Mouse (Mus musculus): ENCODE data around the gene Pla2g4d.
A peak's percentile ranks its signal among the peaks of the same experiment; 100 is the strongest.
"Not testable (repeated sequence)": the region's sequence is repeated elsewhere in the genome, so short reads cannot be mapped to it uniquely, and the experiment has no call there.

Gene Pla2g4d

DNA sequence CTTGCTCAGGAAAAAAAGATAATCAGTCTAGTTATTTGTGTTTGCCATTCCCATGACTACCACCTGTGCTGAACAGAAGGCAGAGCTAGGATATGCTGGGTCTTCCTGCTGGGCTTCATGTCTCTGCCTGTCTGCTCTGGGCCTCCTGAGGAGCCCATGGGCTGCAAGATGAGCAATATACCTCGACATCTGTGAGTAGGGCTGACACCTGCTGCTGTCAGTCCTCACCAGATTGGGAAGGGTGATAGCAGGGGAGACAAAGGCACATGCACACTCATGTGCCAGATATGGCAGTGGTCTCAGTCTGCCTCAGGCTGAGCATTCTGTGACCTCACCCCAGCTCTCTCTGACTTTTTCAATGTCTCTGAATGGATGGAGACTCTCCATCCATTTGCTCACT is 26.1 kb downstream of the Pla2g4d start:
- no peak for DNase-seq (ENCODE audit: low read depth, low spot score)

DNA sequence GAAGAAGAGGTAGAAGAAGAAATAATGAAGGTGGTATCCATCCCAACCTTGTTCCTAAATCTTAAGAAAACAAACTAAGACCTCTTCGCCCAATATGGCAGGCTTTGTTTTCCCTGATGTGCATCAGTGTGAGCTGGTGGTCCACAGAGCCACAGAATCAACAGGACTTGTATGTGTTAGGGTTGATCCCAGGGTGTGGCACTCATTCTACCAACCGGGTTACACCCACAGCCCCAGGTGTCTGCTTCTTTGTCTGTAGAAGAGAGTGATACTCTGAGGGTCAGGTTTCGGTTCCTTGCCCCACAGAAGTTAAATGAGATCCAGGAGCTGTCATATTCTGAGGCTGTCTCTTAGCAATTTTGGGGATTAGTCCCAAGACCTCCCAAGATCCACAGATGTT is 27.7 kb downstream of the Pla2g4d start:
- no peak for DNase-seq (ENCODE audit: low read depth, low spot score)

DNA sequence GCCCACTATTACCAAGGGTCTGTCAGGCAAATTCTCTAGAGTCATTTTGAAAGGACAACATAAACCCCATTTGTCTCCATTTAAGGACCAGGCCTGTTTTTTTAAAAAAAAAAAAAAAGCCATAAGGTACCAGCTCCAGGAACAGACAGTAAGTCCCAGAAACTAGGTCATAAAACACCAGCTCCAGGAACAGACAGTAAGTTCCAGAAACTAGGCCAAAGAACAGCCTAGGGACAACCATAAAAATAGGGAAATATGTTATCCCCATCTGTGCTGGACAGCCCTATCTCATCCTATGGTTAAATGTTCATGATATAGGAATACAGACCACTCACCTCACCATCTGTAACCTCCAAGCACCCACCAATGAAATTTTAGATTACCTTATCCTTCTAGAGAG is 32.7 kb downstream of the Pla2g4d start:
- DNase-seq (ENCODE audit: low read depth, low spot score) = no peak

DNA sequence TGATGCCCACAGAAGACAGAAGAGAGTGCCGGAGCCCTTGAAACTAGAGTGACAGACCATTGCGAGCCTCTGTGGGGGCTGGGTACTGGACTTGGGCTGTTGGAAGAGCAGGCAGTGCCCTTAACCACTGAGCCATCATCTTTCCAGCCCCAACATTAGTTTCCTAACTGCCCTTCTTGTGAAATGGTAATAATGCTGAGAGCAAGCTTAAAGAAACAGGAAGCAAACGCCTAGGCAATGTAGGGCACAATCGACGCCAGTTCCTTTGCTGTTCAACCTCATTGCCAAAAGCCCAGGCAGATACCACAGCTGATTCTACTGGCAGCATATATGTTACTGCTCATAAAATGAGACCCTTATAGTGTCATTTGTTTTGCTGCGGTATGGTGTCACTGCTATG is 36.4 kb downstream of the Pla2g4d start:
- DNase-seq (ENCODE audit: low read depth, low spot score) = no peak

DNA sequence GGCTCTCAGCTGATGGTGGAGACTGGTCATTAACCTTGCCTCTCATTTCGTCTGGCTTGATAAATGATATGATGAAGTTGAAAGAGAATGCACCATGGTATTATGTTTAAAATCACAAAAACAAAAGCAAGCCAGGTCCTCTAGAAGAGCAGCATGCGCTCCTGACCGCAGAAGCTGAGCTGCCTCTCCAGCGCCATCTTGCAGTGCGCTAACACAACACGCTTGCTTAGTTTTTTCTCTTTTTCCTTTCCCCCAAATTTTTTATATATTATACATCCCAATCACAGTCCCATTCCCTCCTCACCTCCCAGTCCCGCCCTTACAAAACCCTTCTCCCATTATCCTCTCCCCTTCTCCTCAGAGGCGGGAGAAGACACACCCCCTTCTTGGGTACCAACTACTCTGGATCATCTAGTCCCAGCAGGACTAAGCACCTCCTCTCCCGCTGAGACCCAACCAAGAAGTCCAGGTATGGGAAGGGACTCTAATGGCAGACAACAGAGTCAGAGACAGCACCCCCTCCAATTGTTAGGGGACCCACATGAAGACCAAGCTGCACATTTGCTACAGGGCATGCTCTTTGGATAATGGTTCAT is 43.5 kb downstream of the Pla2g4d start:
- DNase-seq (ENCODE audit: low read depth, low spot score) = no peak

DNA sequence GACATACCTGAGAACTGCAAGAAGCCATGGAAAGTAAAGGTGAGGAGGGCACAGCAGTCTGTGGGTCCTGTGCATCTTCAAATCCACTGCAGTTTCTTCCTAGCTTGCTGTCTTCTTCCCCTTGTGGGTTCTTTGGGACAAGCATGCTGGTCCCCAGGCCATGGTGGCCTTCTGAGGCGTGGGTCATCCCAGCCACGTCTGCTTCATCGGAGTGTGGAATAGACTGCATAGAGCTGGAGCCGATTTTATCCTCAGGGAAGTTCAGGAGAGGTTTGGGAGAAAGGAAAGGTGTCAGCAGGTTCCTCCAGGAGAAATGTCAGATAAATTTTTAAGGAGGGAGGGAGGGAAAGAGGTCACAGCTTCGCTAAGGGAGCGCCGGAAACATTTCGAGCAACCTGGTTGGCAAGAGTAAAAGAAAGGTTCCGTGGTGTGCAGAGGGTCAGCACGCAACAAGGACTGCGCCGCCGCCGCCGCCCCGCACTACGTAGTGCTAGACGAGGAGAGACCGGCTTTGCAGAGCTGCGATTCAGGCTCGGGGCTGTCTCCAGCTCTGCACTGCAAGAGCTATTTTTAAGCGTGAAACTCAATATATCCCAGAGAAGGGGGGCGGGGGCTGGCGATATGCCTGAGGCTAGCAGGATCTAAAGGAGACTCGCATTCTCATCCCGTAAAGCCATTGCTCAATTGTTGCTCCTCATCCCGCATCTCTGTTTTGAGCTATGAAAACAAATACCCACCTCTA is 44.1 kb downstream of the Pla2g4d start, which contains the start of gene Pla2g4e:
Gene Pla2g4e, minus strand, starts transcription at position 657 of the 742 bp plus-strand sequence.
- no peak for DNase-seq (ENCODE audit: low read depth, low spot score)

DNA sequence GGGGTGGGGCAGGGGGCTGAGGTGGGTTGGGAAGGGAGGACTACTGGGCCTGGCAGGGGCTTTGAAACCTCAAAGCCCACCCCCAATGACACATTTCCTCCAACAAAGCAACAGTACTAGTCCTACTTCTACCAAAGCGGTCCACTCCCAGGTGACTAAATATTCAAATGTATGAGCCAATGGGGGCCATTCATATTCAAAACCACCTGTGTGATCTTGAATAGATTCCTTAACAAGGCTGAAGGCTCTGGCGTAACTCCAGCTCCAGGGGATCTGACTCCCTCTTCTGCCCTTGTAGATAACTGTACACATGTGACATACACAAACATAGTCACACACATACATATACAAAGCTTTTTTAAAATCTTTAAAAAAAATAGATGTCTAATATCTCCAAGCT is 45.0 kb downstream of the Pla2g4d start:
- DNase-seq (ENCODE audit: low read depth, low spot score) = peak; percentile 86

DNA sequence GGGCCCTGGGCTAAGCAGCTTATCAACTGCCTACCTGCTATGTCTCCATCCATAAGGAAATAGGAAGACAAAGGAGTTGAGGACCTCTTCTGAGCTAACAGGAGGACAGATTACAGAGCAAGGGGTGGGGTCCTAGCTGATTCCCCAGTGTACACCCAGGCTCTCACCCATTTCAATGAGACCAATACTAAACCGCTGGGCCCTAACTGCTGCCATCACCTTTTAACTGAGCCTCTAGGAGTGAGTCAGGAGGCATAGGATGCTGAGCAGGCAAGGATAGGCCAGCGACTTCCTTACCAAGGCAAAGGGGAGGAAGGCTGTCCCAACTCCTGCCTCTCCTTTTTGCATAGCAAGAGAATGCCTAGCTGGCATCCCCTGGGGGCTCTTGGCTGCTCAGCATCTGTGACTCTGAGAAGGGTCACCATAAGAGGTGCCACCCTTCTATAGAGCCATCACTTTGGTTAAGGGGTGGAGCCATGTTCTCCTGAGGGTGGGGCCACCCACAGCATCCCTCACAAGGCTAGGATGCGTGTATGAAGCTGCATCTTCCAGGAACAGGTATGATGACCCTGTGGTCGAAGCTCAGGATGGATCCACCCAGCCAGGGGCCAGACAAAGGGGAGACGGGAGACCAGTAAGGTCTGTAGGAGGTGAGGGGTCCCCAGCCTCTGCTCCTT is 46.1 kb downstream of the Pla2g4d start:
- no peak for DNase-seq (ENCODE audit: low read depth, low spot score)

DNA sequence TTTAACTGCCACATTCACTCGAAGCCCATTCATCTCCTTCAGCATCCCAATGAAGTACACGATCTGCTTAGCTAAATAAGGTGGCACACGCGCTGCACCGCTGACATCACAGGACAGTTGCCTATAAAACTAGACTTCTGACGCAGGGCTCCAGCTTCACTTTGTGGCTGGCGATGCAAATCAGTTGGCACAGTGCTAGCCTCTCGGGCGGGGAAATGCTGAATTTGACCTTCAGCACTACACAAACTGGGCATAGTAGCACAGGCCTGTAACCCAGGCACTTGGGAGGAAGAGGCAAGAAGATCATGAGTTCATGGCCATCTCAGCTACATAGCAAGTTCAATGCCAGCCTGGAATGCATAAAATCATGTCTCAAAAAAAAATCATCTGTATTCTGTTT is 50.3 kb downstream of the Pla2g4d start:
- not testable (repeated sequence) for DNase-seq (ENCODE audit: low read depth, low spot score)

DNA sequence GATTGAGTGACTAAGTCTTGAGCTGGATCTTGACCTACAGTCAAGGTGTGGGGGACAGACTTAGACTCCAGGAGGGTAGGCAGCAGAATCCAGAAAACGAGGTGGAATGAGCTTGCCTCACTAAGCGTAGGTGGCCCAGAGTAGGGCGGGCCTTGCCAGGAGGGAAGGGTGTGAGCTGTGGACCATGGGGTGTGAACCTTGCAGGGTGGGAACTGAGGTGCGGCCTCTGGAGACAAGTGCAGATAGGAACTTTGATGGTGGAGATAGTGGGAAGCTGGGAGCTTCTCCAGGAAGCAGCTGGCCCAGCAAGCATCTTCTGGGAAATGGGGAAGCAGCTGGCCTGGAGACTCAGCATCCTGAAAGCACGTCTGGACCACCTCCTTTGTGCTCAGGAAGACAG is 51.2 kb downstream of the Pla2g4d start:
- no peak for DNase-seq (ENCODE audit: low read depth, low spot score)

DNA sequence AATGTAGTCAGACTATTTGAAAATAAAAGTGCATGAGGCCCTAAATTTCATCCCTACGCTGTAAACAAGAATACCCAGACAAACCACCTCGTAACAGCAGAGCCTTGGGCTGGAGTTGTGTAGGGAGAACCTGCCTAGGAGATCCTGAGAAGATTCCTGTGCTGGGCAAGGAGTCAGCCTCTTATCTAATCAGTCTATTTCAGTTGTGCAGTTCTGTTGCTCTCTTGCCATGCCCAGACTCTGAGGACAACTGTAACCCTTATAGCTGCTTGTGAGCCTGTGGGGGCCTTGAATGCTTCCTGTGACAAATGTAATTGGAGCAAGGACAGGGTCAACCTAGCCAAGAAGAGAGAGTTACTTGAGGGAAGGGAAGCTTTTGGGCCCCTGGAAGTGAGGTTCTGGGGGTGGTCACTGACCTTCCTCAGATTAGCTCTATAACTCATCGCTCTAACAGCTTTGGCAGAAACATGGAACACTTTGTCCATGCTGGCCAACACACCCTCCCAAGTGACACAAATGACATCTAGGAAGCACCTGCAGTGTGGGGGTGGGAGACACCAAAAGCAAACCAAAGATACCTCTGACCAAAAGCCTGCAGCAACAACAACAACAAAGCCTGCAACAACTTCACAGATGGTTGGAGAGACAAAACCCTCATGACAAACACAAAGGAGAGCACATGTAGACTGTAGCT is 52.9 kb downstream of the Pla2g4d start:
- DNase-seq (ENCODE audit: low read depth, low spot score) = no peak

DNA sequence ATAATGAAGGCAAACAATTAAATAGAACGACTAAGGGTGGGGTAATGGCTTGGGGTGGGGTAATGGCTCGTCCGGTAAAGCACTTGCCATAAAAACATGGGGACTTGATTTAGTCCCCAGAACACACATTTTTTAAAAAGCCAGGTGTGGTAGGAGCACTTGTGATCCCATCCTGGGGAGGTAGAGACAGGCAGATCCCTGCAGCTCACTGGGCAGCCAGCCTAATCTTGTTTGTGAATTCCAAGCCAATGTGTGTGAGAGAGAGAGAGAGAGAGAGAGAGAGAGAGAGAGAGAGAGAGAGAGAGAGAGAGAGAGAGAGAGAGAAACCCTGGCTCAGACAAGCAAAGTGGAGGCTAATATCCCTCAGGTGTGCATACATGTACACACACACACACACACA is 53.6 kb downstream of the Pla2g4d start:
- DNase-seq (ENCODE audit: low read depth, low spot score) = no peak

DNA sequence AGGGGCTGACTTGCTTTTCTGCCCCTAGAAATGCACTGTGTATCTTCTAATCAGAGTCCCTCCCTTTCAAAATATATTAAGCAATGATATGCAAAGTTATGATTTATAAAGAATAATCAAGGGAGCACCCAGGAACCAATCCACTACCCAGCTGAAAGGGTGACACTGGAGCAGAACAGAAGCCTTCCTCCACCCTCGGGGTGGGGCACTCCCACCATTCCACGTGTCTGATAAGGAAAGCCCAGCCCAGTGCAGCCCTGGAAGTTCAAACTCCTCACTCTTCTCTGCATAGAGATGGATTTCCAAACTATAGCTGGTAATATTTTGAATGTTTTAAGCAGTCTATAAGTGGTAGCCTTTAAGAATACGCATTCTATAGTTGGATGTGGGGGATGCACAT is 57.4 kb downstream of the Pla2g4d start:
- DNase-seq (ENCODE audit: low read depth, low spot score) = no peak

Data from R1 (cell line).